14 mouse cellular contexts compared by ENCODE assay signal in genomic region chr14:21581198-21581597, GRCm38 (mm10).
DNase-seq lines count a peak whose midpoint lies in the region; ATAC-seq and TF ChIP-seq lines count a peak whose summit lies in the region.
"Had no signal": no experiment of that assay in that cellular context is flagged by ENCODE, and none has a peak within 500 bp of the region (broad histone marks: within the 10 kb centered on the region; RNA-seq: fewer than 3 reads in every experiment).

No protein-coding gene starts in this region.

- 4% methylated on average over 4 of the region's 4 CpGs for WGBS in forebrain, embryonic 13.5 days
- 6% methylated on average over 4 of the region's 4 CpGs for WGBS in forebrain, postnatal 0 days

- TF ChIP-seq CTCF in forebrain, postnatal 0 days (IDR thresholded peaks at IDR 0.05; ENCODE audit: low read depth), result no peak

- peak; percentile 42; the same call in 1 of the 2 replicates for ATAC-seq in forebrain, embryonic 13.5 days
- ATAC-seq in forebrain, postnatal 0 days, result no peak
- ATAC-seq in frontal cortex, adult (ENCODE audit: low TSS enrichment), result no peak

- H3K4me2 ChIP-seq in forebrain, embryonic 13.5 days, result no peak overlapping the region
- no peak overlapping the region for H3K4me2 ChIP-seq in forebrain, postnatal 0 days (ENCODE audit: low read depth)
- H3K4me2 ChIP-seq: embryonic facial prominence, embryonic 13.5 days; limb, embryonic 15.5 days had no signal

- no peaks in the 10 kb centered on the region for H3K36me3 ChIP-seq in forebrain, embryonic 13.5 days (ENCODE audit: poor library complexity, severe bottlenecking)
- H3K36me3 ChIP-seq in forebrain, postnatal 0 days (ENCODE audit: insufficient read depth), result no peaks in the 10 kb centered on the region
- H3K36me3 ChIP-seq: embryonic facial prominence, embryonic 13.5 days; limb, embryonic 15.5 days had no signal

- no peaks in the 10 kb centered on the region for H3K27me3 ChIP-seq in forebrain, embryonic 13.5 days
- no peaks in the 10 kb centered on the region for H3K27me3 ChIP-seq in forebrain, postnatal 0 days (ENCODE audit: insufficient read depth, low read length)
- H3K27me3 ChIP-seq: embryonic facial prominence, embryonic 13.5 days; limb, embryonic 15.5 days had no signal

- H3K4me1 ChIP-seq in forebrain, embryonic 13.5 days, result peaks cover 70% of the 10 kb centered on the region
- H3K4me1 ChIP-seq in forebrain, postnatal 0 days (ENCODE audit: insufficient read depth), result peaks cover 19% of the 10 kb centered on the region

- H3K4me3 ChIP-seq in forebrain, embryonic 13.5 days, result no peak overlapping the region
- H3K4me3 ChIP-seq in forebrain, postnatal 0 days (ENCODE audit: low read depth, low read length), result no peak overlapping the region
- H3K4me3 ChIP-seq: embryonic facial prominence, embryonic 13.5 days; gastrocnemius, adult 2 months; limb, embryonic 15.5 days had no signal

- H3K9me3 ChIP-seq in forebrain, embryonic 13.5 days (replicated peaks), result no peaks in the 10 kb centered on the region
- no peaks in the 10 kb centered on the region for H3K9me3 ChIP-seq in forebrain, postnatal 0 days (ENCODE audit: low read length)
- H3K9me3 ChIP-seq: embryonic facial prominence, embryonic 13.5 days; limb, embryonic 15.5 days had no signal

- DNase-seq in forebrain, postnatal 0 days, result no peak
- DNase-seq in kidney, adult 9 months, result peak; percentile 52
- DNase-seq in kidney, postnatal 10 days, result no peak
- DNase-seq in forelimb bud, embryonic 11.5 days (ENCODE audit: low read depth, low spot score), result peak; percentile 43
- DNase-seq in lung, postnatal 36 days, result peak; percentile 55
- DNase-seq in right cerebral cortex, postnatal 4 days, result no peak
- DNase-seq: cerebellum, adult 2 months; gastrocnemius, adult 2 months; layer of hippocampus, postnatal 36 days; thymus, postnatal 25 days had no signal

- no peak overlapping the region for H3K9ac ChIP-seq in forebrain, embryonic 13.5 days
- H3K9ac ChIP-seq in forebrain, postnatal 0 days, result no peak overlapping the region
- H3K9ac ChIP-seq: embryonic facial prominence, embryonic 13.5 days; limb, embryonic 15.5 days had no signal

- H3K27ac ChIP-seq in forebrain, embryonic 13.5 days, result no peak overlapping the region
- no peak overlapping the region for H3K27ac ChIP-seq in forebrain, postnatal 0 days (ENCODE audit: low read depth, low read length)
- H3K27ac ChIP-seq: embryonic facial prominence, embryonic 13.5 days; gastrocnemius, adult 2 months; limb, embryonic 15.5 days had no signal

Comparison
In these comparisons a context has a peak if more than half of its experiments do, and no peak if none do; other contexts are left out.
1. DNase-seq: peak in kidney, adult 9 months (single experiment), forelimb bud, embryonic 11.5 days (single experiment) and lung, postnatal 36 days (single experiment); none in forebrain, postnatal 0 days (single experiment), kidney, postnatal 10 days (single experiment) and right cerebral cortex, postnatal 4 days (single experiment).